Mouse (Mus musculus) G1E (cell line): ENCODE measurements around the gene Cisd1. TPM values are rescaled to one million over a fixed set of nuclear protein-coding genes. Genes with fewer than 3 reads are reported as not detected.
A peak's percentile ranks its signal among the peaks of the same experiment; 100 is the strongest.

Experiments used
- ATAC-seq: 2 replicates; pipeline ENCODE4 v1.8.0; 2016; ENCODE audit warnings: mild to moderate bottlenecking; ENCODE audit not compliant: insufficient number of reproducible peaks, poor library complexity, low FRiP score, severe bottlenecking; ENCODE audit errors: extremely low read depth
- DNase-seq: peaks from one replicate; pipeline ENCODE4 v3.0.0; 2012; ENCODE audit warnings: low spot score
- H3K27me3 ChIP-seq: 2 replicates; pipeline ENCODE4 v1.6.1; 2012; ENCODE audit warnings: mild to moderate bottlenecking, low read length, inconsistent platforms; ENCODE audit not compliant: insufficient read depth
- H3K36me3 ChIP-seq: replicated peaks from 2 replicates; pipeline ENCODE3; 2012; ENCODE audit warnings: mild to moderate bottlenecking, inconsistent platforms
- H3K4me1 ChIP-seq: 2 replicates; pipeline ENCODE4 v1.6.1; 2012; ENCODE audit warnings: low read depth, low read length, inconsistent platforms, mixed read lengths; ENCODE audit not compliant: insufficient read depth
- H3K4me3 ChIP-seq: 2 replicates; pipeline ENCODE4 v1.5.1; 2012; ENCODE audit warnings: low read depth, mild to moderate bottlenecking, inconsistent platforms, low read length, moderate library complexity, mixed read lengths
- H3K9me3 ChIP-seq: replicated peaks from 2 replicates; pipeline ENCODE4 v1.6.1; 2012; ENCODE audit warnings: inconsistent platforms
- CTCF ChIP-seq: IDR thresholded peaks from 2 replicates; pipeline ENCODE4 v1.5.1; 2012; ENCODE audit warnings: low read depth, low read length, inconsistent platforms, mixed read lengths
- GATA1 ChIP-seq: IDR thresholded peaks from 2 replicates; pipeline ENCODE4 v1.6.1; 2012; ENCODE audit warnings: borderline replicate concordance, low read length, inconsistent platforms, mixed read lengths
- GATA2 ChIP-seq: IDR thresholded peaks from 2 replicates; pipeline ENCODE4 v1.6.1; 2012; ENCODE audit warnings: low read depth, low read length, inconsistent platforms, borderline replicate concordance
- POLR2AphosphoS5 ChIP-seq: IDR thresholded peaks from 2 replicates; pipeline ENCODE4 v1.6.1; 2012; ENCODE audit warnings: low read depth, low read length, inconsistent platforms; ENCODE audit not compliant: insufficient replicate concordance
- TAL1 ChIP-seq: conservative IDR thresholded peaks from 2 replicates; pipeline ENCODE4 v1.6.1; 2012; ENCODE audit warnings: low read depth, low read length, inconsistent platforms, mixed read lengths
- polyA plus RNA-seq: library from polyadenylated mRNA; stranded (reverse); fragments of >175 nt; gene quantifications from 2 replicates; pipeline ENCODE4 v1.2.3, GENCODE M21; 2012
- total RNA-seq, 2 experiments: library from RNA; stranded (forward) in 1 of 2; stranded (reverse) in 1 of 2; fragments of 200-1000 nt in 1 of 2; fragments of >200 nt in 1 of 2; fragmentation: Nextera tagmentation in 1 of 2; gene quantifications; 2 replicates each; pipeline ENCODE4 v1.2.3; 2014 to 2017

Cisd1 gene
- total and polyA plus RNA-seq, 3 experiments = 22.4 to 33.1 (median 30.0) TPM

- Histone ChIP-seq H3K4me1 (peaks cover 66% of the 10 kb centered on the region), H3K36me3 (peaks cover 31% of the 10 kb centered on the region), H3K9me3 (no peaks in the 10 kb centered on the region), H3K4me3 (peak overlapping the region; percentile 98), H3K27me3 (no peaks in the 10 kb centered on the region)
- ATAC-seq (no peak), DNase-seq (no peak)
- no peak for TF ChIP-seq GATA2
These were observed 2.2 kb upstream of the Cisd1 start for GRCm38 (mm10) chr10:71346722-71347508.

- DNase-seq (no peak), ATAC-seq (no peak)
- H3K4me3 ChIP-seq = no peak overlapping the region; the same call in 1 of the 2 replicates
- peaks cover 71% of the 10 kb centered on the region for H3K4me1 ChIP-seq
- TF ChIP-seq GATA1 = no peak
- TF ChIP-seq CTCF = no peak
- TF ChIP-seq GATA2 = no peak
- no peak for TF ChIP-seq TAL1
- TF ChIP-seq POLR2AphosphoS5 = no peak
- H3K27me3 ChIP-seq = no peaks in the 10 kb centered on the region
- no peaks in the 10 kb centered on the region for H3K9me3 ChIP-seq
- H3K36me3 ChIP-seq = peaks cover 30% of the 10 kb centered on the region
These were observed 1.4 kb upstream of the Cisd1 start for GRCm38 (mm10) chr10:71346106-71346505.

- Histone ChIP-seq H3K27me3 (no peaks in the 10 kb centered on the region), H3K4me1 (peaks cover 69% of the 10 kb centered on the region), H3K9me3 (no peaks in the 10 kb centered on the region), H3K36me3 (peaks cover 33% of the 10 kb centered on the region), H3K4me3 (peak overlapping the region; percentile 90)
- peak; percentile 27 for DNase-seq
- no peak for TF ChIP-seq CTCF
- no peak for TF ChIP-seq GATA2
- TF ChIP-seq TAL1 = no peak
- TF ChIP-seq POLR2AphosphoS5 = no peak
- no peak for TF ChIP-seq GATA1
- no peak for ATAC-seq
These were observed 1.0 kb downstream of the Cisd1 start for GRCm38 (mm10) chr10:71343567-71344265.

- DNase-seq (no peak), ATAC-seq (no peak)
- Histone ChIP-seq H3K4me1 (peaks cover 69% of the 10 kb centered on the region), H3K4me3 (no peak overlapping the region), H3K9me3 (no peaks in the 10 kb centered on the region), H3K36me3 (peaks cover 35% of the 10 kb centered on the region), H3K27me3 (no peaks in the 10 kb centered on the region)
- TF ChIP-seq GATA2 (no peak), CTCF (no peak), POLR2AphosphoS5 (no peak), TAL1 (no peak), GATA1 (no peak)
These were observed 1.6 kb downstream of the Cisd1 start for GRCm38 (mm10) chr10:71343130-71343529.

GRCm38 (mm10) chr10:71342030-71342805, 2.5 kb downstream of the Cisd1 start:
- H3K36me3 ChIP-seq = peaks cover 39% of the 10 kb centered on the region
- no peak for DNase-seq
- no peak overlapping the region; the same call in 1 of the 2 replicates for H3K4me3 ChIP-seq
- no peaks in the 10 kb centered on the region for H3K27me3 ChIP-seq
- peaks cover 66% of the 10 kb centered on the region for H3K4me1 ChIP-seq
- ATAC-seq = no peak
- TF ChIP-seq CTCF (0 out of 2 replicates have a peak, but pooled peaks have one; percentile 13), GATA1 (no peak), TAL1 (no peak), POLR2AphosphoS5 (no peak), GATA2 (no peak)
- no peaks in the 10 kb centered on the region for H3K9me3 ChIP-seq

- no peak for DNase-seq
- H3K4me1 ChIP-seq = peaks cover 59% of the 10 kb centered on the region
- TF ChIP-seq POLR2AphosphoS5 = no peak
- no peak for TF ChIP-seq GATA1
- no peak for TF ChIP-seq CTCF
- TF ChIP-seq GATA2 = no peak
- TF ChIP-seq TAL1 = no peak
- ATAC-seq = no peak
- no peaks in the 10 kb centered on the region for H3K27me3 ChIP-seq
- no peaks in the 10 kb centered on the region for H3K9me3 ChIP-seq
- no peak overlapping the region for H3K4me3 ChIP-seq
- peaks cover 47% of the 10 kb centered on the region for H3K36me3 ChIP-seq
These were observed 3.5 kb downstream of the Cisd1 start for GRCm38 (mm10) chr10:71341290-71341689.
